Mouse (Mus musculus): Measurements from ENCODE around the gene Hist2h3c1.
"Not testable (repeated sequence)": the region's sequence is repeated elsewhere in the genome, so short reads cannot be mapped to it uniquely, and the experiment has no call there.

Hist2h3c1 gene

GRCm38 (mm10) chr3:96246427-96246856 lies at the start of gene Hist2h3c1:
Gene Hist2h3c1, plus strand, starts transcription at chr3:96246685.
- DNase-seq: not testable (repeated sequence)

GRCm38 (mm10) chr3:96197129-96197749 lies 49.2 kb upstream of the Hist2h3c1 start:
- peak; percentile 92 for DNase-seq

DNA sequence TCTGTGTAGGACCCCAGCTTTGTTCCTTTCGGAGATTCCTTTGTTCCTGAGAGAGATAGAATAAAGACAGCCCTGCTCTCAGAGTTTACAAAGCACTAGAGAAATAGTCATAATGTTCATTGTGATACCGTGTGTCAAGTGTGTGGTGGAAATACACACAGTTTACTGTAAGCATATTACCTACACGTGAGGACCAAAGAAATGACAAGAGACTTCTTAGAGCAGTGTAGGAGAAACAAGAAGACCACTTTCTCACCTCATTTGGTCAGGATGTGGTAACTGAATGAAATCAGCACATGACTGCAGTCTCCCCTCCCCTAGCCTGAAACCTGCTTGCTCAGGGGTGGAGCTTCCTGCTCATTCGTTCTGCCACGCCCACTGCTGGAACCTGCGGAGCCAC lies 48.3 kb upstream of the Hist2h3c1 start:
- DNase-seq: no peak

DNA sequence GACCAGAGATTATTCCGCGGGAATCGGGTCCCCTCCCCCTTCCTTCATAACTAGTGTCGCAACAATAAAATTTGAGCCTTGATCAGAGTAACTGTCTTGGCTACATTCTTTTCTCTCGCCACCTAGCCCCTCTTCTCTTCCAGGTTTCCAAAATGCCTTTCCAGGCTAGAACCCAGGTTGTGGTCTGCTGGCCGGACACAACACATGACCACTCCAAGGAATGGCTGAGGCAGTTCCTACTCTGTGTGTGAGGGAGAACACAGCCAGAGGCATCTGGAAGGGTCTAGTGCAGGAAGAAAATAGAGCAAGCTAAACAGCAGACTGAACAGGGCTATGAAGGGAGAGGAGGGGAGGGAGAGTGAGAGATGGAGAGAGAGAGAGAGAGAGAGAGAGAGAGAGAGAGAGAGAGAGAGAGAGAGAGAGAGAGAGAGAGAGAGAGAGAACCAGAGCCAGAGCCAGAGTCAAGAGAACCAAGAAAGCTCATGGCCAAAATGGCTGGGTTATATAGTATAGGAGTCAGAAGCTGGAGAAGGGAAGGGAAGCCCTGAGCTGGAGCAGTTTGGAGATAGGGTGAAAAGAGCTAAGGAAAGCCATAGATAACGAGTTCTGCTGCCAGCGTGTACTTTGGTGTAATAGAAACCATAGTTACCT lies 47.8 kb upstream of the Hist2h3c1 start:
- DNase-seq: not testable (repeated sequence)

- no peak for DNase-seq
These were observed 46.8 kb upstream of the Hist2h3c1 start for GRCm38 (mm10) chr3:96199731-96200130.

GRCm38 (mm10) chr3:96207819-96208218 lies 38.7 kb upstream of the Hist2h3c1 start:
- no peak for DNase-seq

DNA sequence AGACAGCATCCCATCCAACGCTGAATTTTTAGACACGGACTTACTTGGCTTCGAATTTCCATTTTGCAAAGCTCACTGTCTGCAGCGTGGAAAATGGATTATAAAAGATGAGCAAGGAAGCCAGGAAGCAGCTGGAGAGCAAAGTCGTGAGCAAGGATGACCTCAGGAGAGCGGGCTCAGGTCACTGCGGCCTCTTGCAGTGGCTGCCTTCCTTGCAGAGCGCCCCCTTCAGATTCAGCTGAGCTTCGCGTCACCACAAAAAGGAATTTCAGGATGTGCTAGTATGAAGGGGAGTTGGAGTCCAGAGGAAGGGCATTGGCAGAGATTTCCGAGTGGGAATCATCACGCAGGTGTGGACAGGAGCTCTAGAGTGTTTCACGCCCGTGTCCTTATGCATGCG lies 37.2 kb upstream of the Hist2h3c1 start:
- no peak for DNase-seq

DNA sequence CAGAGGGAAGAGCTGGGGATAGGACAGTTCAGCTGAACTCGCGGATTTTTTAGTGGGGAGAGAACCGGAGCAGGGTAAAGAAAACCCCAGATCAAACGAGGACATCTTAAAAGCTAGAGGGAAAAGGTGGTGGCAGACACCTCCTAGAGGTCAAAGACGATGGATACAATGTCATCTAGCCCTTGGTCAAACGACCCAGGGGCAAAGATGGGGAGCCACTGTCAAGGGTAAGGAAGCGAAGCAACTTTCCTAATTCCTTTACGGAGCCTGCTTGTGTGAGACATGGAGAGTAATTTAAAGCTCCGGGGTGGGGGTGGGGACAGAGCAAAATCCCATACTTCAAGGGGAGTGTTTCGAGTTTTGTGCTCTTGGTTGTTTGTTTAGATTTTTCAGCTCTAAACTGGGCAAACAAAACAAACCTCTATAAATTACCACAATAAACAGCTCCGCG lies 27.3 kb upstream of the Hist2h3c1 start:
- peak; percentile 24 for DNase-seq

- peak; percentile 85 for DNase-seq
These were observed 26.8 kb upstream of the Hist2h3c1 start, which contains the start of the genes Bola1 and Hist2h2ab for GRCm38 (mm10) chr3:96219661-96220130. Gene Bola1, minus strand, starts transcription at chr3:96219709. Gene Hist2h2ab, plus strand, starts transcription at chr3:96219865.

DNA sequence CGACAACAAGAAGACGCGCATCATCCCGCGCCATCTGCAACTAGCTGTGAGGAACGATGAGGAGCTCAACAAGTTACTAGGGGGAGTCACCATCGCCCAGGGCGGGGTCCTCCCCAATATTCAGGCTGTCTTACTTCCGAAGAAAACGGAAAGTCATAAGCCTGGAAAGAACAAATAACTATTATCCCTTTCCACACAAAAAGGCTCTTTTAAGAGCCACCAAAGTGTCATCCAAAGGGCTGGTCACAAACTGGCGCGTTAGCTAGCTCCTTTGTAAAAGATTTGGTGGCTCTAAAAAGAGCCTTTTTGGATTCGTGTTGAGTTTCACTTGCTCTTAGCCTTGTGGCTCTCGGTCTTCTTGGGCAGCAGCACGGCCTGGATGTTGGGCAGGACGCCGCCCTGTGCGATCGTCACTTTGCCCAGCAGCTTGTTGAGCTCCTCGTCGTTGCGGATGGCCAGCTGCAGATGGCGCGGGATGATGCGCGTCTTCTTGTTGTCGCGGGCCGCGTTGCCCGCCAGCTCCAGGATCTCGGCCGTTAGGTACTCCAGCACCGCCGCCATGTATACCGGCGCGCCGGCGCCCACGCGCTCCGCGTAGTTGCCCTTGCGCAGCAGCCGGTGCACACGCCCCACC lies 26.2 kb upstream of the Hist2h3c1 start:
- DNase-seq: peak; percentile 80

- peak; percentile 73 for DNase-seq
These were observed 25.5 kb upstream of the Hist2h3c1 start, which contains the start of the genes Hist2h2ac and Hist2h2be for GRCm38 (mm10) chr3:96220765-96221639. Gene Hist2h2ac, minus strand, starts transcription at chr3:96220880. Gene Hist2h2be, plus strand, starts transcription at chr3:96221119.

DNA sequence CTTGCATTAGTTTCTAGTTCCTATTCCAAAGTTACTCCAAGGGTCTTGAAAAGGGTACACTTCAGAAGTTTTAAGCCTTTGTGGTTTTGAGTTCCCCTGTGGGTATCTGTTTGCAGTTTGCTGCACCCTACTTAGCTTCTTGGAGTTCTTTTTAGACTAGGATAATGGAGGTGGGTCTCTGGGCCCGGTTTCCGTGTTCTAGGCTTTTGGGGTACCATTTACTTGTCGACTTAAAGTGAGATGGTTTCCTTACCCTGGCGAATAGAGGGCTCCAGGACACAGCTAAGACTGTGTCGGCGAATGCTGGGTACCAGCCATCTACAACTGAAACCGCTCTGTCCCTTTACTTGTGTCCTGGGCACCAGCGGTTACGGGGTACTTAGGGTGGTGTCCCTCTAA lies 24.8 kb upstream of the Hist2h3c1 start:
- DNase-seq: peak; percentile 19

- DNase-seq: no peak
These were observed 23.7 kb upstream of the Hist2h3c1 start for GRCm38 (mm10) chr3:96222774-96223173.

DNA sequence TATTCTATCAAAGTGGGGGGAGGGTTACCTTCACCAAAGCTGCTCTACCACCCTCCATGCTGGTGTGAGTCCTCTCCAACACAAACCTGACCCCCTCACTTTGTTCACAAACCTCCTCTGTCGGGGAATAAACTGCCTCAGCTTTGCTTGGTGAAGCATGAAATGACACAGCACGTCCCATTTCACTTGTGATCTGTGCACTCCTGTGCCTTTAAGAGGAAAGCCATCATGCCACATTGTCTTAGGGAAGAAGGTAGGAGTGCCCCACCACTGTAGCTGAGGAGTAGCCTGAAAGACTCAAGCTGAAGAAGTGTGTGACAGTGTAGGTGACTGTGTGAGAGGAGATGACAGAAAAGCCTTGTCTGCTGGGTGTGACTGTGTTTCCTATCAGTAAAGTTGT lies 21.1 kb upstream of the Hist2h3c1 start:
- DNase-seq: no peak

GRCm38 (mm10) chr3:96226695-96227648 lies 19.5 kb upstream of the Hist2h3c1 start:
- no peak for DNase-seq

DNA sequence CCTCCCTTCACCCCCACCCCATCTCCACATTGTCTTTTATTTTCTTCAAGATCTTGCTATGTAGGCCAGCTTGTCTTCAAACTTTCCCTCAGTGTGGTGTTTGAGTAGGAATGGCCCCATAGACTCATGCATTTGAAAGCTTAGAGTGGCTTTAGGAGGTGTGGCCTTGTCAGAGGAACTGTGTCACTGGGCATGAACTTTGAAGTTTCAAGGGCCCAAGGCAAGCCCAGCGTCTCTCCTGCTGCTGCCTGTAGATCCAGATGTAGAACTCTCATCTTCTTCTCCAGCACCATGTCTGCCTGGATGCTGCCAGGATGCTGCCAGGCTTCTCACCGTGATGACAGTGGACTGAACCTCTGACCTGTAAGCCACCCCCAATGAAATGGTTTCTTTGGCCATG lies 17.7 kb upstream of the Hist2h3c1 start:
- no peak for DNase-seq

DNA sequence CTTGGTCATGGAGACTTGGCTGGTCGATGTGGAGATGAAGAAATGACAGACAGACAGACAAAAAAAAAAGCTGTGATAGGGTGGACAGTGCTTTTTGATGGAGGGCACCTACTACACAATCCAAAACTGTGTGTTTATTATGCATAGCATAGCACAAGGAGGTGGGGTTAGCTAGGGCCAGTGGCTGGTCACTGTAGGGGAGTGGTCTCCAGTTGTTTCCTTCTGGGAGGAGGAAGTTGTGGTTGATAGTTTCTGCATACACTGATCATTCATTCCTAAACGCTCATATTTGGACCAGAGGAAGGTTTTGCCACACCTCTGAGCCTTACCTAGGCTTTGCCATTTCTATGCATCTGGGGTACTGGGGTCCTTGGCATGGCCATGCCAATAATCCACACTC lies 16.1 kb upstream of the Hist2h3c1 start:
- DNase-seq: no peak

DNA sequence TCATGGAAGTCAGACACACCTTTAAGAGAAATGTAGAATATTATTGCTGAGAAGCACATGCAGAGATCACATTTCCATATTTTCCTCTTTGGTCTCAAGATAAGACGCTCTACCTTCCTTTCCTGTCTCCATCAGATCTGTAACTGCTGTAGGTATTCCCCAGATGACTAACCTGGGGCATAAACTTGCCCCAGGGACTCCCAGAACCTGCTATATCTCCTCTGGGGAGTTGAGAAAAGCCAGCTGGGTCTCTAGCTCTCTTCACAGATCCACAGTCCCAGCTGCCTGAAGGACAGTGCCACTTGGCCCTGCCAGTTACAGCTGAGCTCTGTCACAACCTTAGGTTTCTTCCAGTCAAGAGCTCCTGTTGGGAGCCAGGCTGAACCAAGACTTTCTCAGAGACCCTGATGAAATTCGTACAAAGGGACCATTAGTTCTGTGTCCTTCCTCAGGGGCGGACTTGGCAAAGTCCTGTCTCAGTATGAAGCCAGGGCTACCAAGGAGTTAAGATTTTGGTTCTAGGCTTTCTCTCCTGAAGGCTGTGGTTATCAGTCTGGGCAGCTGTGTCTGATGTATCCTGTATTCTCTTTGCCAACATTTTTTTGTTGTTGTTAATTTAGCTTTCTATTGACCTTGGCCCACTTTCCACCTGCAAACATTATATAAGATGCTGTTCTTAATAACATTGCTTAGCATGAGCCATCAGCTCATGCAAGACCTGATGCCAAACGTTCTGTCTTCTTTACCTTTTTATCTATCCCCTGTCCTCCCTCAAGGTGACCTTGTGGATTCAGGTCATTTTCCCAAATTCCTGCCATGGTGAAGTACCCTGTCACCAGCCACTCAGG lies 15.4 kb upstream of the Hist2h3c1 start:
- DNase-seq: no peak

- no peak for DNase-seq
These were observed 14.7 kb upstream of the Hist2h3c1 start for GRCm38 (mm10) chr3:96231758-96232120.

GRCm38 (mm10) chr3:96234914-96235313 lies 11.6 kb upstream of the Hist2h3c1 start:
- DNase-seq: no peak

DNA sequence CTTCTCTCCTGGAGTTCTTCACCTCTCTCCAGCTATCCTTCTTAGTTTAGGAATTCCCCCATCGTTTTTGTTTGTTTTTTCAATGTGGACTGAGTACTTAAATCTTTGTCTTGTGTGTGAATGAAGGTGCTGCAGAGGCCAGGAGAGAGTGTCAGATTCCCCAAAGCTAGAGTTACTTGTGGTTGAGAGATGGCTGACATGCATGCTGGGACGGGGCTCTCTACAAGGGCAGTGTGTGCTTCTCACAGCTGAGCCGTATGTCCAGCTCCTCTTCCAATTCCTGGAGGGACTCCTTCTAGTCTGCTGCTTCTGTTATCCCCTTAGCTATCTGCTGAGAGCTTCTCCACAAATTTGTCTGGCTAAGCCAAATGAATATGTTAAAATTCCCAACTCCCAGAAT lies 10.6 kb upstream of the Hist2h3c1 start:
- no peak for DNase-seq

Data from right cerebral cortex, postnatal 25 days (tissue).